In genomic region chr5:99037442-99037811, GRCm38 (mm10) we compare ENCODE assay signal across 8 mouse cellular contexts. TPM values are rescaled to one million over a fixed set of nuclear protein-coding genes. Genes with fewer than 3 reads are reported as not detected.
DNase-seq lines count a peak whose midpoint lies in the region; ATAC-seq and TF ChIP-seq lines count a peak whose summit lies in the region.

No protein-coding gene starts in this region.

- peak overlapping the region; percentile 50 for H3K4me3 ChIP-seq in kidney, postnatal 0 days (replicated peaks; ENCODE audit: low read depth, low read length)
- H3K4me3 ChIP-seq in embryonic facial prominence, embryonic 11.5 days (ENCODE audit: low read depth, low read length) = peak overlapping the region; percentile 70
- peak overlapping the region; percentile 58 for H3K4me3 ChIP-seq in intestine, embryonic 14.5 days (ENCODE audit: low read depth, low read length)
- H3K4me3 ChIP-seq in neural tube, embryonic 13.5 days = peak overlapping the region; percentile 64

- H3K27me3 ChIP-seq in kidney, postnatal 0 days (ENCODE audit: insufficient read depth, low read length) = peaks cover 10% of the 10 kb centered on the region; the same call in 1 of the 2 replicates
- H3K27me3 ChIP-seq in embryonic facial prominence, embryonic 11.5 days (ENCODE audit: control insufficient read depth, insufficient read depth, low read length) = no peaks in the 10 kb centered on the region
- H3K27me3 ChIP-seq in intestine, embryonic 14.5 days (replicated peaks; ENCODE audit: control insufficient read depth, insufficient read depth, low read length) = peaks cover 18% of the 10 kb centered on the region; the same call in 1 of the 2 replicates
- H3K27me3 ChIP-seq in neural tube, embryonic 13.5 days = peaks cover 36% of the 10 kb centered on the region

- no peaks in the 10 kb centered on the region for H3K9me3 ChIP-seq in kidney, postnatal 0 days (replicated peaks; ENCODE audit: low read length)
- H3K9me3 ChIP-seq in embryonic facial prominence, embryonic 11.5 days (replicated peaks; ENCODE audit: control insufficient read depth, low read length) = no peaks in the 10 kb centered on the region
- H3K9me3 ChIP-seq in intestine, embryonic 14.5 days (ENCODE audit: control insufficient read depth, low read length) = no peaks in the 10 kb centered on the region
- H3K9me3 ChIP-seq in neural tube, embryonic 13.5 days = no peaks in the 10 kb centered on the region

- 8% methylated on average over 9 of the region's 9 CpGs for WGBS in kidney, postnatal 0 days
- WGBS in embryonic facial prominence, embryonic 11.5 days = 4% methylated on average over 9 of the region's 9 CpGs
- WGBS in intestine, embryonic 14.5 days = 11% methylated on average over 9 of the region's 9 CpGs
- 5% methylated on average over 9 of the region's 9 CpGs for WGBS in neural tube, embryonic 13.5 days

- no peak for TF ChIP-seq CTCF in kidney, postnatal 0 days (IDR thresholded peaks at IDR 0.05; ENCODE audit: low read depth)

- no peak overlapping the region for H3K27ac ChIP-seq in kidney, postnatal 0 days
- no peak overlapping the region for H3K27ac ChIP-seq in embryonic facial prominence, embryonic 11.5 days (replicated peaks; ENCODE audit: low read depth, low read length)
- H3K27ac ChIP-seq in intestine, embryonic 14.5 days (ENCODE audit: low read depth) = no peak overlapping the region
- H3K27ac ChIP-seq in neural tube, embryonic 13.5 days (replicated peaks) = no peak overlapping the region

- no peak for DNase-seq in kidney, postnatal 0 days (ENCODE audit: low spot score)
- no peak for DNase-seq in kidney, adult 11 months
- peak; percentile 43 for DNase-seq in embryonic facial prominence, embryonic 11.5 days (ENCODE audit: low spot score)
- DNase-seq in intestine, embryonic 14.5 days (ENCODE audit: low spot score) = no peak
- DNase-seq in cerebellum, adult 11-12 months = no peak
- DNase-seq in testis, postnatal 10 days (ENCODE audit: low spot score) = no peak
- DNase-seq in urinary bladder, postnatal 4 days (ENCODE audit: low spot score in 2 of 2) = no peak

- H3K4me2 ChIP-seq in kidney, postnatal 0 days (ENCODE audit: low read length) = peak overlapping the region; percentile 81
- peak overlapping the region; percentile 97 for H3K4me2 ChIP-seq in embryonic facial prominence, embryonic 11.5 days (ENCODE audit: low read depth, low read length)
- H3K4me2 ChIP-seq in intestine, embryonic 14.5 days (ENCODE audit: low read length) = peak overlapping the region; percentile 84
- H3K4me2 ChIP-seq in neural tube, embryonic 13.5 days = peak overlapping the region; percentile 99

- peaks cover 5% of the 10 kb centered on the region; the same call in 1 of the 2 replicates for H3K4me1 ChIP-seq in kidney, postnatal 0 days (replicated peaks; ENCODE audit: insufficient read depth, low read length)
- no peaks in the 10 kb centered on the region for H3K4me1 ChIP-seq in embryonic facial prominence, embryonic 11.5 days (ENCODE audit: control insufficient read depth, insufficient read depth, low read length)
- H3K4me1 ChIP-seq in intestine, embryonic 14.5 days (replicated peaks; ENCODE audit: control insufficient read depth, insufficient read depth, low read length) = no peaks in the 10 kb centered on the region
- peaks cover 14% of the 10 kb centered on the region for H3K4me1 ChIP-seq in neural tube, embryonic 13.5 days (replicated peaks)

- peak overlapping the region; percentile 55; the same call in 1 of the 2 replicates for H3K9ac ChIP-seq in kidney, postnatal 0 days (ENCODE audit: low read depth, low read length)
- H3K9ac ChIP-seq in embryonic facial prominence, embryonic 11.5 days (replicated peaks; ENCODE audit: low read length) = peak overlapping the region; percentile 71
- H3K9ac ChIP-seq in intestine, embryonic 14.5 days (ENCODE audit: low read length) = peak overlapping the region; percentile 63
- H3K9ac ChIP-seq in neural tube, embryonic 13.5 days = peak overlapping the region; percentile 75

- ATAC-seq in kidney, postnatal 0 days (replicated peaks; ENCODE audit: low FRiP score, low read depth) = peak; percentile 61
- ATAC-seq in embryonic facial prominence, embryonic 11.5 days (replicated peaks; ENCODE audit: insufficient number of reproducible peaks, low FRiP score, low TSS enrichment, low read depth) = peak; percentile 74
- ATAC-seq in intestine, embryonic 14.5 days (replicated peaks; ENCODE audit: low FRiP score, low TSS enrichment, low read depth) = peak; percentile 62
- peak; percentile 66 for ATAC-seq in neural tube, embryonic 13.5 days (ENCODE audit: low read depth)

- no peaks in the 10 kb centered on the region for H3K36me3 ChIP-seq in kidney, postnatal 0 days (ENCODE audit: insufficient read depth, low read length)
- H3K36me3 ChIP-seq in embryonic facial prominence, embryonic 11.5 days (replicated peaks; ENCODE audit: control insufficient read depth, insufficient read depth, low read depth, low read length) = no peaks in the 10 kb centered on the region
- no peaks in the 10 kb centered on the region for H3K36me3 ChIP-seq in intestine, embryonic 14.5 days (ENCODE audit: control insufficient read depth, insufficient read depth, low read length)
- no peaks in the 10 kb centered on the region for H3K36me3 ChIP-seq in neural tube, embryonic 13.5 days

RNA-seq across cellular contexts. Expression of gene Prkg2, which starts 0.3 kb away (rescaled TPM):
- 2.3 and 3.2 TPM in 2 replicates for polyA plus RNA-seq in kidney, postnatal 0 days (2015; fragmentation: Nextera tagmentation; extraction: Ambion mirVana)
- polyA plus RNA-seq in embryonic facial prominence, embryonic 11.5 days (2014; fragmentation: Nextera tagmentation; extraction: Ambion mirVana) = 2.4 and 2.5 TPM in 2 replicates
- 17.4 and 17.9 TPM in 2 replicates for polyA plus RNA-seq in intestine, embryonic 14.5 days (2014; fragmentation: Nextera tagmentation; extraction: Ambion mirVana)
- polyA plus RNA-seq in neural tube, embryonic 13.5 days (2015; fragmentation: Nextera tagmentation; extraction: Ambion mirVana) = 1.5 and 1.7 TPM in 2 replicates
